Mouse (Mus musculus) CH12.LX (cell line): ENCODE measurements at regions not wholly inside any gene's neighbourhood (a gene's known extent, or its start where the extent isn't known, plus 50 kb on each side); places are given as distances from the start of the nearest gene placed in this dataset.

Experiments
- CTCF ChIP-seq, 2 experiments: IDR thresholded peaks in 1 of 2; conservative IDR thresholded peaks in 1 of 2; 2 replicates each; pipeline ENCODE4 v1.5.1; 2011 to 2012; ENCODE audit warnings: low read depth in 2 of 2, low read length in 2 of 2, improper control_type of control experiment in 1 of 2, inconsistent platforms in 1 of 2, mild to moderate bottlenecking in 1 of 2, moderate library complexity in 1 of 2
- ETS1 ChIP-seq: conservative IDR thresholded peaks from 2 replicates; pipeline ENCODE4 v1.6.1; 2012; ENCODE audit warnings: low read depth, mild to moderate bottlenecking, inconsistent platforms, low read length, improper control_type of control experiment, moderate library complexity
- KAT2A ChIP-seq: IDR thresholded peaks from 2 replicates; pipeline ENCODE4 v1.6.1; 2012; ENCODE audit warnings: low read length, improper control_type of control experiment, inconsistent platforms; ENCODE audit not compliant: insufficient replicate concordance
- NELFE ChIP-seq: IDR thresholded peaks from 2 replicates; pipeline ENCODE4 v1.6.1; 2011; ENCODE audit warnings: low read depth, low read length, improper control_type of control experiment
- POLR2A ChIP-seq: IDR thresholded peaks from 2 replicates; pipeline ENCODE4 v1.6.1; 2011; ENCODE audit warnings: low read depth, mild to moderate bottlenecking, improper control_type of control experiment, low read length
- USF1 ChIP-seq: IDR thresholded peaks from 2 replicates; pipeline ENCODE4 v1.6.1; 2014; ENCODE audit warnings: low read depth, mild to moderate bottlenecking, inconsistent platforms, low read length, improper control_type of control experiment

- TF ChIP-seq NELFE (no peak), KAT2A (no peak), CTCF (conservative IDR thresholded peaks at IDR 0.05 in 1 of 2, IDR thresholded peaks at IDR 0.05 in 1 of 2; ENCODE audit: low read depth in 2 of 2, low read length in 2 of 2) (no peak), POLR2A (no peak), USF1 (no peak), ETS1 (no peak)
Observed at GRCm38 (mm10) chr9:41697160-41697559, 426.9 kb downstream of the Sorl1 start.
